Mouse (Mus musculus) CD4-positive helper T cell, adult 2 months (primary cell): ENCODE measurements at regions not wholly inside any gene's neighbourhood (a gene's known extent, or its start where the extent isn't known, plus 50 kb on each side); places are given as distances from the start of the nearest gene placed in this dataset.
"Not testable (repeated sequence)": the region's sequence is repeated elsewhere in the genome, so short reads cannot be mapped to it uniquely, and the experiment has no call there.

ENCODE experiments used
- DNase-seq: peaks from one replicate; pipeline ENCODE4 v3.0.0-alpha.2; 2012; ENCODE audit warnings: low read depth, missing footprints, low spot score

DNA sequence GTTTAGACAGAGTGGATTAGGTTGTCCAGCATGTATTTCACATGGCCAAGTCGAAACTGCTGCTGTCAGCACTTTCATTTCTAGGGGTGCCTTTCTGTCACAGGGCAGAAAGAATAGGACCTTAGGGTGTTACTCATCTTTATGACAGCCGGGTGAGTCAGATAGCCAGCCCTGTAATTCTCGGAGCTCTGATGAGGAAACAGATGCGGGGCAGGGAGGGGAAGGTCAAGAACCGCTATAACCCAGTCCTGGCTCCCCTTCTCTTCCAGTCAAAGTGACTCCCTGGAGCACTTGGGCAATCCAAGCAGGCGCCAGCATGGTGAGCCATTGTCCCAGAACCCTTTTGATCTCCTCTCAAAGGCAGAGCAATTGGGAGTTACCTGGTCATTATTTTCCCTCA, 69.4 kb upstream of the Jarid2 start:
- no peak for DNase-seq

DNA sequence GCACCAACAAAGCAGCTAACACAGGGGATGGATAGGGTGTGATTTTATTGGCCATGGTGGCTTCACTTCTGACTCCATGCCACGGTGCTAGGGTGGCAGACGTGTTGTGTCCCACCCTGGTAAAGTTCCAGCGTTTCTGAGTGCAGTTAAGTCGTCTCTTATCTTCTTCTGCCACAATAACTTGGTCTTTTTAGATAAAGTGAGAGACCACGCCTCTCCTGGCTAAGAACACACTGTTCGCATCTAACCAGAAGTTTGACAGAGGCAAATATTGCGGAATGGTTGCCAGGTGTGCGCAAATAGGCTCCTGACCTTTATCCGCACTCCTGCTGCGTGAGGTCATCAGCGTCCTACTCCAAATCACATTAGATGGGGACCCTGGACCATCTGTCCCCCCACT, 66.2 kb upstream of the Jarid2 start:
- DNase-seq: no peak

DNA sequence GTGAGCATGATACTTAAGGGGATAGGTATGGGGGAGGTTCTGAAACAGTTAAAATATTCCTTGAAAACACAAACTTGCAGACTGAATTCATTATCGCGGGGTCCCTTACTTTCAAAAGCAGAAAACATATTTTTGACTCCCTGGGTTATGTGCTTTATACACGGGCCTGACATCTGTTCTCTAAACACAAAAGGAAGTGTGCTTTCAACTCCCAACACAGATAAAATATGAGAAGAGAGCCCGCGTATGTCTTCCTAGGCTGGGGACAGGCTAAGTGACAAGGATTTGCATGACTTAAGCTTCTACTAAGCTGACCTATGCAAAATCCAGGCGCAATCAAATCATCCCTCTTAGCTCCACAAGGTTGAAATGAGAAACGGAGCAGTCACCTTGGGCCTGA, 65.5 kb upstream of the Jarid2 start:
- DNase-seq: no peak

DNA sequence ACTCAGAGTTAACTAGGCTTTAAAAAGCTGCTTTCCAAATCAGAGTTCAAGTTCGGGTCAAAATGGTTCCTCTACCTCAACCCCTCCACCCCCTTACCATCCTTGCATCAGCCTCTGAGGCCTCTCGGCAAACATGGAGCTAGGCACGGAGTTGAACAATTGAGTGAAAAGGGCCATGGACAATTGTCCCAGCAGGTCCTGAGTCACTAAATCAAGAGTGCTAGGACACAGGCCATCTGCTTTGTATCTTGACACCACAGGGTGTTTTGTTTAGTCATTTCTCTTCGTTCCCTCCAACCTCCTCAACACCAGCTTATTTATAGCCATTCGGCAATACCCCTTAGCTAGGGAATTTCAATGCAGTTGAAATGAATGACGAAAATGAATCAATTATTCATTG, 59.5 kb upstream of the Jarid2 start:
- no peak for DNase-seq

DNA sequence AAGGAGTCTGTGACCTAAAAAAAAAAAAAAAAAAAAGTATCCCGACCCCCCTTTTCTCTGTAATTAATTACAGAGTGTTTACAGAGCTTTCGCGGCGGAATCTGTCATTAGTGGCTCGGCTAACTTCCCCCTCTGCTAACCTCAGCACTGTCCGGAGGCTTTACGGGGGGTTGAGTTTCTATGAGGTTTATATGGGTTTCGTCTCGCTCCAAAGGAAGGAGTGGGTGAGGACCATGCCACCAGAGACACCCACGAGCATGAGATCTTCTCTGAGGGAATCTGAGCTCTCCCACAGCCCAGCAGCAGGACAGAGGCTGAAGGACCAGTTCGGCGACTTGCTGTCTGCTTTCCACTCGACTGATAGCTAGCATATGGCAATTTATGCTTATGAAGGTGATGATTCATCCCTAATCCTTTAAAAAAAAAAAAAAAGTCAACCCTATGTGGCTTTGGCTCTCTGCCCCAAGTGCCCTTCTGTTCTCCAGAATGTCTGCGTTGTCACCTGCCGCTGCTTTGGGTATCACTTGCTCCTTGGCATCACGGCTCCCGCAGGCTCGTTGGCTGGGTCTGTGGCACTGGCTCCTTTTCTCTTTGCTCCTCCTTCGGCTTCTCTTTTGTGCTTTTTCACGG, 55.8 kb upstream of the Jarid2 start:
- no peak for DNase-seq

DNA sequence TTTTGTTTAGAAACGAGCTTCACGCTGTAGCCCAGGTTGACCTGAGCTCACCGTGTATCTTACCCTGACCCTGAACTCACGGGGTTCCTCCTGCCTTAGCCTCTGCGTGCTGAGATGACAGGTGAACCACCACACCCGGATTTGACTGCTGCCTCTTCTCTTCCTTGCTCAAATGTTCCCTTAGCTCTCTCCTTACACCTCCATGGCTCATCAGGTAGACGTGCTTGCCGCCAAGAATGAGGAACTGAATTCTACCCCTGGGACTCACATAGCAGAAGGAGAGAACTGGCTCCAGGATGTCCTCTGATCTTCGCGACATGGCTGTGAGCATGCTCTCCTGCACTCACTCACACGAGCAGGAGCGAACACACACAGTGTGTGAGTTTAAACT, 55.3 kb upstream of the Jarid2 start:
- DNase-seq: peak; percentile 22

DNA sequence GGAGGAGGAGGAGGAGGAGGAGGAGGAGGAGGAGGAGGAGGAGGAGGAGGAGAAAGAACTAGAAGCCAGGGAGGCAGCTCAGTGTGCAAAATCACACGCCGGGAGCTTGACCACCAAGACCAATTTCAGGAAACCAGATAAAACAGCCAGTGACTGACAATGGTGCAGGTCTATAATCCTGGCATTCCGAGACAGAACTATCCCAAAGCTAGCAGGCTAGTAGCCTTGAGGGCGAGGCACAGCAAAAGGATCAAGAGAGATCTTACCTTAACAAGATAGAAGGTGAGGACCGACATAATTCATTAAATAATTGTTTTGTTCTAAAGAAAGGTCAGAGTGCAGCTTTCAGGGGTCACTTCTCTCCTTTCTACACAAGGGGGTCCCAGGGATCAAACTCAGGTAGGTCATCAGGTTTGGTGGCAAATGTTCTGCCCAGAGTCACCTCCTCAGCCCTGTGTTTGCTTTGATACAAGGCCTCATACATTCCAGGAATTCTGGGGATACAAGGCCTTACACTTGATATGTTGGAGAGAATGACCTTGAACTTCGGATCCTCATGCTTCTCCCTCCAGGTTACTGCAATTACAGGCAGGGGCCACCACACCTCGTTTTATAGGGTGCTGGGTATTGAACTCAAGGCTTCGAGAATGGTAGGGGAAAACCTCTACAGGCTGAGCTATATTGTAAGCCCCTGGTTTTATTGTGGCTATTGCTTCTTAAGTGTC, 54.2 kb upstream of the Jarid2 start:
- DNase-seq: no peak

DNA sequence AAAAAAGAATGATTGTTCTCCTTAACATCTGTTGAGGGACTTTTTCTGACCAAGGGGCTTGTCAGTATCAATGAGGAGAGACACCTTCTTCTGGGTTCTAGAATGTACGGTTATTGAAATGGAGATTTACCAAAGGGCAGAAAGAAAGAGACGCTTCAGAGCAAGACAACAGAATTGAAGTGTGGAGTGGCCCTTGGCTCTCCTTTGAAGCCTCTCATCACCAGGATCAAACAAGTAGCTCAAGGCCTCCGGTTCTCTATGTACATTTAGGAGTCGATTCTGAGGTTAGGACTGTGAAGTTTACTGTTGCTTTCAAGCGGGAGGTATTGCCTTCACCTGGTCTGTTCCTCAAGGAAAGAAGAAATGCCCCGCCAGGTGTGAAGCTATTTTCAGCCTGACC, 53.2 kb upstream of the Jarid2 start:
- DNase-seq: no peak

DNA sequence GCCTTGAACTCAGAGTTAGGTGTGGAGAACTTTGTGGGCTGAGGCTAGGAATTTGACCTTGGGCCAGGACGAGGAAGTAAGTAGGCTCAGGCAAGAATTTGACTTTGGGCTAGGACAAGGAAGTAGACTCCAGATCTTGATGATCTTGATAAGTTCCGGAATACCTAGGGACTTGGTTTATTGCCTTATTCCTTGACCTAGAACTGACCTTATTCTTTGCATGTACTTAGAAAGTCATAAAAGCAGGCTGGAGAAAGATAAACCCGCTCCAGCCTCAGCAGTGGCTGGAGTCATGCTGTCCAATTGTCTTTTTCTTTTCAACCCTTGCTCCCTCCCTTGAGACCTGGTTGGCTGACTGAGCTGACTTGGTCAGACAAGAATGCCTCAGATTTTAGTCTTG, 51.2 kb upstream of the Jarid2 start:
- no peak for DNase-seq

DNA sequence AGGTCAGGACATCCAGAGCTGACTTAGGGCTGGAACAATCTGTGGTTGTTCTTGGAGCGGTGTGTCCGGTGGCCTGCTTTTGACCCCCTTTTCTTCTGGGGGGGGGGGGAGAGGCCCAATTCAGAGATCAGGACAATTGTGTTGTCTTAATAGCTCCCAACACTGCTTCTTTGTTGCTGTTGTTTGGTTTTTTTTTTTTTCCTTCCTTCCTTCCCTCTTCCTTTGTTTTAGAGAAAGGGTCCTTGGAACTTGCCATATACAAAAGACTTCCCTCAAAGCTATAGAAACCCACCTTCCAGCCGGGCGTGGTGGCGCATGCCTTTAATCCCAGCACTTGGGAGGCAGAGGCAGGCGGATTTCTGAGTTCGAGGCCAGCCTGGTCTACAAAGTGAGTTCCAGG, 49.8 kb upstream of the Jarid2 start:
- DNase-seq: not testable (repeated sequence)
